In genomic region chr1:177797151-177797755, GRCm38 (mm10) we compare ENCODE assay signal across 7 mouse cellular contexts. TPM values are rescaled to one million over a fixed set of nuclear protein-coding genes. Genes with fewer than 3 reads are reported as not detected.
A peak's percentile ranks its signal among the peaks of the same experiment; 100 is the strongest.
DNase-seq lines count a peak whose midpoint lies in the region; ATAC-seq and TF ChIP-seq lines count a peak whose summit lies in the region.

No protein-coding gene starts in this region.

- H3K27ac ChIP-seq in left cerebral cortex, adult 2 months = peak overlapping the region; percentile 83; the same call in 1 of the 2 replicates
- no peak overlapping the region for H3K27ac ChIP-seq in bone marrow, adult 2 months (ENCODE audit: control insufficient read depth, insufficient read depth, low read depth, low read length, poor library complexity)
- no peak overlapping the region for H3K27ac ChIP-seq in heart, embryonic 15.5 days
- no peak overlapping the region for H3K27ac ChIP-seq in neural tube, embryonic 13.5 days (replicated peaks)

- 64% methylated on average over 8 of the region's 8 CpGs for WGBS in bone marrow, adult 2 months
- WGBS in heart, embryonic 15.5 days = 64% methylated on average over 8 of the region's 8 CpGs
- 75% methylated on average over 8 of the region's 8 CpGs for WGBS in neural tube, embryonic 13.5 days

- H3K4me1 ChIP-seq in bone marrow, adult 2 months (ENCODE audit: control insufficient read depth, insufficient read depth, low read length) = peaks cover 1% of the 10 kb centered on the region; the same call in 1 of the 2 replicates
- peaks cover 13% of the 10 kb centered on the region for H3K4me1 ChIP-seq in heart, embryonic 15.5 days (replicated peaks)
- H3K4me1 ChIP-seq in neural tube, embryonic 13.5 days (replicated peaks) = peaks cover 17% of the 10 kb centered on the region

- H3K4me2 ChIP-seq in heart, embryonic 15.5 days = peak overlapping the region; percentile 67
- peak overlapping the region; percentile 67 for H3K4me2 ChIP-seq in neural tube, embryonic 13.5 days

- H3K36me3 ChIP-seq in heart, embryonic 15.5 days = no peaks in the 10 kb centered on the region
- no peaks in the 10 kb centered on the region for H3K36me3 ChIP-seq in neural tube, embryonic 13.5 days

- H3K9me3 ChIP-seq in heart, embryonic 15.5 days (replicated peaks) = no peaks in the 10 kb centered on the region
- H3K9me3 ChIP-seq in neural tube, embryonic 13.5 days = no peaks in the 10 kb centered on the region

- H3K9ac ChIP-seq in heart, embryonic 15.5 days = no peak overlapping the region
- 0 out of 2 replicates have a peak overlapping the region, but pooled peaks have one; percentile 87 for H3K9ac ChIP-seq in neural tube, embryonic 13.5 days

- no peaks in the 10 kb centered on the region for H3K27me3 ChIP-seq in heart, embryonic 15.5 days
- no peaks in the 10 kb centered on the region for H3K27me3 ChIP-seq in neural tube, embryonic 13.5 days

- DNase-seq in left cerebral cortex, adult 2 months (ENCODE audit: extremely low spot score in 1 of 2, low spot score in 2 of 2) = no peak
- no peak for DNase-seq in left cerebral cortex, postnatal 36 days (ENCODE audit: low spot score in 2 of 2)
- DNase-seq in adrenal gland, adult (ENCODE audit: inconsistent age in 2 of 2, low spot score in 1 of 2) = no peak
- no peak for DNase-seq in lung, adult 18-20 months

- intact Hi-C loops in left cerebral cortex, adult 2 months (cut with DNase I) = loop anchor here (2.0 to 10.0 kb wide), 2 partner anchors 186 to 388 kb away; partner anchors contain the start of genes Catspere2 and Desi2
- intact Hi-C loops in left cerebral cortex, postnatal 36 days (cut with DNase I) = no loop called here

- H3K4me3 ChIP-seq in left cerebral cortex, adult 2 months = no peak overlapping the region
- no peak overlapping the region for H3K4me3 ChIP-seq in bone marrow, adult 2 months (replicated peaks; ENCODE audit: control insufficient read depth, low read depth, low read length)
- H3K4me3 ChIP-seq in heart, embryonic 15.5 days = no peak overlapping the region
- H3K4me3 ChIP-seq in neural tube, embryonic 13.5 days = no peak overlapping the region

- ATAC-seq in heart, embryonic 15.5 days (replicated peaks; ENCODE audit: insufficient number of reproducible peaks, insufficient read depth, low FRiP score, low read depth) = no peak
- ATAC-seq in neural tube, embryonic 13.5 days (ENCODE audit: low read depth) = no peak

- TF ChIP-seq POLR2A in bone marrow, adult 2 months (IDR thresholded peaks at IDR 0.05; ENCODE audit: borderline replicate concordance, control insufficient read depth, low read depth, low read length) = no peak

- TF ChIP-seq CTCF in left cerebral cortex, adult 2 months (IDR thresholded peaks at IDR 0.05) = peak; percentile 12; the same call in 1 of the 2 replicates
- TF ChIP-seq CTCF in bone marrow, adult 2 months (IDR thresholded peaks at IDR 0.05; ENCODE audit: control insufficient read depth, insufficient read depth, low read length) = peak; percentile 30; the same call in 1 of the 2 replicates

RNA-seq across cellular contexts. Expression of gene Adss, which starts 0.9 kb away (rescaled TPM):
- 10 to 100 TPM; 67.1 to 71.4 TPM for total RNA-seq in left cerebral cortex, adult 2 months (2021)
- 10 to 100 TPM; 63.6 to 70.0 TPM for total RNA-seq in left cerebral cortex, postnatal 36 days (2021)
- 17.0 and 39.2 TPM in 2 replicates for polyA plus RNA-seq in bone marrow, adult 2 months (2011; ENCODE audit: insufficient read depth, insufficient read length, low replicate concordance, missing spikeins)
- 19.3 and 22.7 TPM in 2 replicates for polyA plus RNA-seq in heart, embryonic 15.5 days (2015; fragmentation: Nextera tagmentation; extraction: Ambion mirVana)
- 46.0 and 50.2 TPM in 2 replicates for polyA plus RNA-seq in neural tube, embryonic 13.5 days (2015; fragmentation: Nextera tagmentation; extraction: Ambion mirVana)
